Mouse (Mus musculus) heart, embryonic 12.5 days (tissue): ENCODE results near the gene Fbxl5. TPM values are rescaled to one million over a fixed set of nuclear protein-coding genes. Genes with fewer than 3 reads are reported as not detected.

Experiments
- ATAC-seq: fragments of 200-750 bp; cut with Nextera tagmentation; 2 replicates; pipeline ENCODE4 v1.8.0; 2017; ENCODE audit warnings: moderate TSS enrichment, moderate library complexity; ENCODE audit not compliant: insufficient number of reproducible peaks, low FRiP score
- H3K27ac ChIP-seq: fragments of 300-500 bp; sonication (generic); 2 replicates; pipeline ENCODE4 v1.5.1; 2016; ENCODE audit warnings: mild to moderate bottlenecking, moderate library complexity; ENCODE audit not compliant: poor library complexity, severe bottlenecking
- H3K27me3 ChIP-seq: fragments of 300-500 bp; sonication (generic); replicated peaks from 2 replicates; pipeline ENCODE4 v1.6.1; 2016; ENCODE audit warnings: mild to moderate bottlenecking, moderate library complexity
- H3K36me3 ChIP-seq: fragments of 300-500 bp; sonication (generic); 2 replicates; pipeline ENCODE4 v1.6.1; 2016; ENCODE audit warnings: mild to moderate bottlenecking, moderate library complexity
- H3K4me1 ChIP-seq: fragments of 300-500 bp; sonication (generic); replicated peaks from 2 replicates; pipeline ENCODE4 v1.6.1; 2016; ENCODE audit warnings: mild to moderate bottlenecking
- H3K4me2 ChIP-seq: fragments of 300-500 bp; sonication (generic); 2 replicates; pipeline ENCODE4 v1.6.1; 2016; ENCODE audit warnings: mild to moderate bottlenecking, moderate library complexity
- H3K4me3 ChIP-seq: fragments of 300-500 bp; sonication (generic); 2 replicates; pipeline ENCODE4 v1.5.1; 2016; ENCODE audit warnings: mild to moderate bottlenecking
- H3K9ac ChIP-seq: fragments of 300-500 bp; sonication (generic); 2 replicates; pipeline ENCODE4 v1.6.1; 2016; ENCODE audit warnings: mild to moderate bottlenecking, moderate library complexity
- H3K9me3 ChIP-seq: fragments of 300-500 bp; sonication (generic); replicated peaks from 2 replicates; pipeline ENCODE4 v1.6.1; 2016; ENCODE audit warnings: mild to moderate bottlenecking, moderate library complexity
- WGBS: fragments of 180-500 bp; shearing (Covaris S2); methylation state at CpG from one replicate; pipeline ENCODE4 v1.1.7; 2016; 5-methylcytosine and 5-hydroxymethylcytosine counted together
- polyA plus RNA-seq: library from polyadenylated mRNA; unstranded; fragments of >200 nt; fragmentation: Nextera tagmentation; extraction: Ambion mirVana; gene quantifications from 2 replicates; pipeline ENCODE4 v1.2.1, GENCODE M21; 2016

Fbxl5 gene
- polyA plus RNA-seq, 1 experiment from 2014 or later, result 48.2 TPM

DNA sequence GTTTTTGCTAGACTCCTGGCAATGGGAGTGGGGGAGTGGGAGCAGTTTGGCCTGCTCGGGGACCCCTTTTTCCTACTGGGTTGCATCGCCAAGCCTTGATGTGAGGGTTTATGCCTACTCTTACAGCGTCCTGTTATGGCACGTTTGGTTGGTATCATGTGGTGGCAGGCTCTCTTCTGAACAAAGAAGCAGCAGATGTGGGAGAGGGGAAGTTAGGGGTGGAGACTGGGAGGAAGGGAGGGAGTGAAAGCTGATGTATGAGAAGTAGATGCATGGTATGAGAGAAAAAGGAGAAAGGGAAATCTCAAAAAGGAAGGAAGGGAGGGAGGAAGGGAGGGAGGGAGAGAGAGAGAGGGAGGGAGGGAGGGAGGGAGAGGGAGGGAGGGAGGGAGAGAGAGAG, 14.5 kb downstream of the Fbxl5 start:
- H3K27ac ChIP-seq, result no peak overlapping the region
- WGBS, result 68% methylated on average over 4 of the region's 4 CpGs

DNA sequence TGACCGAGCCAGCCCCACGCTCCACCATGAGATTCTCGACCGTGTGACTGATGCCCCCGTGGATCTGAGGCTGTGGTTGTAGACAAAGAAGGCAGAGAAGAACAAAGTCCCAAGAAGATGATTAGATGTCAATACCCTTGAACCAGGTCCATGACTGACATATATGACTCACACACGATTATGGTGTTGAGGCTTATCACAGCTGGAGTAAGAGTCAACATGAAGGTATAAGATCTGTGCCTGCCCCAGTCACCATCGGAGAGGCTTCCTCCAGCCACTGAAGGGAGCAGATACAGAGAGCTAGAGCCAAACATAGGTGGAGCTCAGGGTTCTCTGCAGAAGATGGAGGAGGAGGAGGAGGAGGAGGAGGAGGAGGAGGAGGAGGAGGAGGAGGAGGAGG, 15.1 kb downstream of the Fbxl5 start:
- Histone ChIP-seq H3K9ac (no peak overlapping the region), H3K4me3 (no peak overlapping the region), H3K36me3 (no peaks in the 10 kb centered on the region), H3K9me3 (no peaks in the 10 kb centered on the region), H3K27ac (no peak overlapping the region), H3K27me3 (no peaks in the 10 kb centered on the region), H3K4me2 (no peak overlapping the region), H3K4me1 (no peaks in the 10 kb centered on the region)
- 86% methylated on average over 7 of the region's 7 CpGs for WGBS
- ATAC-seq, result no peak

More for the DNA sequence above, 14.5 kb downstream of the Fbxl5 start:
- no peak overlapping the region for H3K4me3 ChIP-seq
- no peaks in the 10 kb centered on the region for H3K9me3 ChIP-seq
- H3K9ac ChIP-seq, result no peak overlapping the region
- H3K4me1 ChIP-seq, result no peaks in the 10 kb centered on the region
- H3K27me3 ChIP-seq, result no peaks in the 10 kb centered on the region
- H3K36me3 ChIP-seq, result no peaks in the 10 kb centered on the region
- no peak overlapping the region for H3K4me2 ChIP-seq
- no peak for ATAC-seq

DNA sequence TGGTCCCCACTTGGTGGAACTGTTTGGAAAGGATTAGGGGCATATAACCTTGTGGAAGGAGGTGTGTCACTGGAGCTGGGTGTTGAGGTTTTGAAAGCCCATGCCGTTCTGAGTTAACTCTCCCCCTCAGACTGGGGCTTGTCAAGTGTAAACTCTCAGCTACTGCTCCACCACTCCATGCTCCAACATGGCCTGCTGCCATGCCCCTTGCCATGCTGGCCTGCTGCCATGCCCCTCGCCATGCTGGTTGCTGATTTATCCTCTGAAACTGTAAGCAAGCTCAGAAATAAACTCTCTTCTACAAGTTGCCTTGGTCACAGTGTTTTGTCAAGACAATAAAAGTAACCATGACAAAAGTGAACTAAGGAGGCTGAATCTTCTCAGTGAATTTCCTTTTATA, 16.0 kb downstream of the Fbxl5 start:
- Histone ChIP-seq H3K4me2 (no peak overlapping the region), H3K36me3 (no peaks in the 10 kb centered on the region), H3K27me3 (no peaks in the 10 kb centered on the region), H3K4me3 (no peak overlapping the region), H3K27ac (no peak overlapping the region), H3K4me1 (no peaks in the 10 kb centered on the region), H3K9me3 (no peaks in the 10 kb centered on the region), H3K9ac (no peak overlapping the region)
- ATAC-seq, result no peak
- WGBS, result 77% methylated on average over 2 of the region's 2 CpGs

DNA sequence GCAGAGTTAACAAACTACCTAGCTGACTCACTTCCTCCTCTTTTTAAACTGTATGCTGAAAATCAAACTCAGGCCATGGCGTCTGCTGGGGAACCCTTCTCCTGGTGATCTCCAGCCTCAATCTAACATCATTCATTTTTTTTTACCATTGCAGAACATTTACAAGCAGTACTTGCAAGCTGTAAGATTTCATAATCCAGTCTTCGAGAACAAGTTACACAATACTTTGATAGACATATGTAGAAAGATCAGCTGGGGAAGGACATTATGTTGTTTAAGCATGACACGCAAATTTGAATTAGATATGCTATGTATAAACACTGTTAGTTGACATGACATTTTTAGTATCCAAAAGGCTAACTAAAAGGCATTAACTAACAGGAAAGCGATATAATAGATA, 19.6 kb downstream of the Fbxl5 start:
- no peaks in the 10 kb centered on the region for H3K36me3 ChIP-seq
- H3K4me3 ChIP-seq, result no peak overlapping the region
- no peak overlapping the region for H3K4me2 ChIP-seq
- no peaks in the 10 kb centered on the region for H3K27me3 ChIP-seq
- H3K9me3 ChIP-seq, result no peaks in the 10 kb centered on the region
- WGBS, result 80% methylated on average over 4 of the region's 4 CpGs
- H3K4me1 ChIP-seq, result no peaks in the 10 kb centered on the region
- no peak overlapping the region for H3K9ac ChIP-seq
- no peak overlapping the region for H3K27ac ChIP-seq
- no peak for ATAC-seq

DNA sequence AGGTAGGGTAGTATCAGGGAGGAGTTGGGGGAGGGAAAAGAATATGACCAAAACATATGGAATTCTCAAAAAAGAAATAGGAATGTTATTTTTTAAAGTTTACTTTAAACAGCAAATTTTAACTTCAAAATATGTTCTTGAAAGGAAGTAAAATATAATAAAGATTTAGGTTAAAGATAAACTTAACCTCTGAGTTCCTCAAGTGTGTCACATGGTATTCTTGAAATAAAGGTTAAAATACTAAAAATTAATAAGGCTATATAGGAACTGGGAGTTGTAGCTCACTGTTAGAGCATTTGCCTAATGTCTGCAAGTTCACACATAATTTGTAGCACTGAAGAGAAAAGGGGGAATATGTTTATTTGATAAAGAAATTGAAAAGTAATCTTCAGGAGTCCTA, 20.2 kb downstream of the Fbxl5 start:
- Histone ChIP-seq H3K4me1 (no peaks in the 10 kb centered on the region), H3K36me3 (no peaks in the 10 kb centered on the region), H3K27ac (no peak overlapping the region), H3K4me3 (no peak overlapping the region), H3K9ac (no peak overlapping the region), H3K9me3 (no peaks in the 10 kb centered on the region), H3K4me2 (no peak overlapping the region), H3K27me3 (no peaks in the 10 kb centered on the region)
- ATAC-seq, result no peak

DNA sequence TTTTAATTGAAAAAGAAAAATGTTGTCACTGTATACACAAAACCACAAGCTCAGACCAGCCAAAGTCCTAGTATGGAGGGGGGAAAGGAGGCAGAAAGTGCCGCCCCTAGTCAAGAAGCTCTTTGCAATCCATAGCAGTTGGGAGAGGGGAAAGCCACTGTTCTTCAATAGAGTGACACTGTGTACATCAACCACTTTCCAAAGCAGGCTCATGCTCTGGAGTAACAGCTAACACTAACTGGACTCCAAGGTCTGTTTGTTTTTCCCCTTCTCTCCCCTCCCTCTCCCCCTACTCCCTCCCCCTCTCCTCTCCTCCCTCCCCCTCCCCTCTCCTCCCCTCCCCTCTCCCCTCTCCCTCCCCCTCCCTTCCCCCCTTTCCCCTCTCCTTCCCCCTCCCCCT, 20.7 kb downstream of the Fbxl5 start:
- H3K36me3 ChIP-seq, result no peaks in the 10 kb centered on the region

DNA sequence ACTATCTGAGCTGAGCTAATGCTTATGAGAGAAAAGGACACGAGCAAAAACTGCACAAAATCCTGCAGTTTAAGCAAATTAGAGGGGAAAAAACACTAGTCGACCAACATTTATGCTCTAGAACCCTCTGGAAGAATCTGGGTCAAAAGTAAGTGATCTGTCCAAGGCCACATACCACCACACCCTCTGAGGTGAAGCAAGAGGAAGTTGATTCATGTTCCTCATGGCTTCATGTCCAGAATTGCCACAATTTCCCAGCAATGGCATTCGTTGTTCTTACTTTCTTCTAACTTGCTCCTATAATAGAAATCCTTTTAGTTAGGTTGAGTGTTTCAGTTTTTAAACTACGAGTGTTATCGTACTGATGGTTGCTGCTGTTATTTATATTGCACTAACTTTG, 21.9 kb downstream of the Fbxl5 start:
- Histone ChIP-seq H3K4me2 (no peak overlapping the region), H3K9ac (no peak overlapping the region), H3K27ac (no peak overlapping the region), H3K36me3 (no peaks in the 10 kb centered on the region), H3K27me3 (no peaks in the 10 kb centered on the region), H3K4me1 (no peaks in the 10 kb centered on the region), H3K9me3 (no peaks in the 10 kb centered on the region), H3K4me3 (no peak overlapping the region)
- no peak for ATAC-seq
- 71% methylated on average over 5 of the region's 5 CpGs for WGBS

More for the DNA sequence above, 20.7 kb downstream of the Fbxl5 start:
- no peaks in the 10 kb centered on the region for H3K27me3 ChIP-seq
- WGBS, result 75% methylated on average over 1 of the region's 1 CpGs
- H3K4me2 ChIP-seq, result no peak overlapping the region
- no peak overlapping the region for H3K9ac ChIP-seq
- H3K9me3 ChIP-seq, result no peaks in the 10 kb centered on the region
- no peak overlapping the region for H3K4me3 ChIP-seq
- no peak for ATAC-seq
- no peaks in the 10 kb centered on the region for H3K4me1 ChIP-seq
- H3K27ac ChIP-seq, result no peak overlapping the region

DNA sequence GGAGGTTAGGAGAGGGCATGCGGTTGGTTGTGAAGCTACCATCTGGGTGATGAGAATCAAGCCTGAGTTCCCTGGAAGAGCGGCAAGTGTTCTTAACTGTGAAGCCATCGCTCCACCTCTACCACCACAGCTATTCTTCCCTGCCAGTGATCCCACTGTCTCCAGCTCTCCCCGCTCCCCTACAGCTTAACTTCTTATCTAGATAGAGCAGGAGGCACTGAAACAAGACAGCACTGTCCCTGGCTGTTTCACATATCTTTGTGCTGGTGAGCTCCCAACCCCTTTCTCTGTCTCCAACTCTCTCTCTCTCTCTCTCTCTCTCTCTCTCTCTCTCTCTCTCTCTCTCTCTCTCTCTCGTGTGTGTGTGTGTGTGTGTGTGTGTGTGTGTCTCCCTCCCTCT, 29.1 kb downstream of the Fbxl5 start:
- Histone ChIP-seq H3K36me3 (no peaks in the 10 kb centered on the region), H3K4me3 (no peak overlapping the region), H3K4me1 (no peaks in the 10 kb centered on the region), H3K4me2 (no peak overlapping the region), H3K27ac (no peak overlapping the region), H3K9me3 (no peaks in the 10 kb centered on the region), H3K27me3 (no peaks in the 10 kb centered on the region), H3K9ac (no peak overlapping the region)
- 59% methylated on average over 4 of the region's 5 CpGs for WGBS
- no peak for ATAC-seq

DNA sequence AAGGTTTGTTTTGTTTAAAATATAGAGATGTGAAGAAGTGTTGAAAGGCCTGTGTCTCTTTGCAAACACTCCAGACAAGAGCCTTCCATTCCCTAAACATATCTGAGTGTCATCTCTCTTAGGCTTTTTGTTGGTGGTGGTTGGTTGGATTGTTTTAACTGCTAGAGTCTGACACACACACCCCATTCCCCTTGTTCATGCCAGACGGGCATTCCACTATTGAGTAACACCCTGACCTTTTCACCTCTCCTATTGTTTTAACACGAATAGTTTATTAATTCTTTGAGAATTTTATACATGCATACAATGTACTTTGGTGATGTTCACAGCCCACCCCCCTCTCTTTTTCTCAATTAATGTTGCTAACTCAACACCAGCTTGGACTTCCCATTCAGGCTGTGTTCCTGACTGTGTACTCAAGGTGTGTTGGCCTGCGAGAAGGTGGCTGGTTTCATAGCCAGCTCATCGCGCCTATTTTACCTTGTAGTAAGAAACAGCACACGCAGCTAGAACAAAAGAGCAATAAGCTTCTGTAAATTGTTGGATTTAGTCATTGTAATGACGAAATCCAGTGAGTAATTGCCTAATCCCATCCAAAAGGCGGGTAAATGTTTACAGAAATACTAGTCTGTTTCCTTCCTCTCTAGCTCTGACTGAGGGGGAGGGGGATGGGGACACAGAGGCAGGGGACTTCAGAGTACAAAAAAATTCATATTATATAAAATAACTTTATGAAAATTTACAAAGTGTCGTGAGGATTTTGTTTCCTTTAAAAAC, 33.3 kb downstream of the Fbxl5 start:
- Histone ChIP-seq H3K9ac (no peak overlapping the region), H3K27ac (no peak overlapping the region), H3K27me3 (no peaks in the 10 kb centered on the region), H3K4me2 (no peak overlapping the region), H3K4me3 (no peak overlapping the region), H3K9me3 (no peaks in the 10 kb centered on the region), H3K36me3 (no peaks in the 10 kb centered on the region), H3K4me1 (no peaks in the 10 kb centered on the region)
- 74% methylated on average over 9 of the region's 9 CpGs for WGBS
- ATAC-seq, result no peak

DNA sequence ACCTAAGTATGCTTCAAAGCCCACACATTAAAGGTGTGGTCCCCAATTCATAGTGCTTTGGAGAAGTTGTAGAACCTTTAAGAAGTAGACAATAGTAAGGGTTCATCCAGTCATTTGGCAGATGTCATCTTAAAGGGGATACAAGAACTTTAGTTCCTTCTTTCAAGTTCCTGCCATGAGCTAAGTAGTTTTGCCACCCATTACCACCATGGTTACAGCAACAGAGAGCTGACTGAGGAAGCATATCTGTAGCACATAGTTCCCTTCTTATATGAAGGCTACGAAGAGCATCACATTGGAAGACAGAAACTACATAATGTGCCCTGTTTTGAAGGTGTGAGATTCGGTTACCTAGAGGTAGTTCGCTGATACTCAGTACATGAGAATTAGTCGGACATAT, 34.8 kb downstream of the Fbxl5 start:
- Histone ChIP-seq H3K4me2 (no peak overlapping the region), H3K4me1 (peaks cover 5% of the 10 kb centered on the region), H3K27me3 (no peaks in the 10 kb centered on the region), H3K36me3 (no peaks in the 10 kb centered on the region), H3K9ac (no peak overlapping the region), H3K4me3 (no peak overlapping the region), H3K9me3 (no peaks in the 10 kb centered on the region), H3K27ac (no peak overlapping the region)
- ATAC-seq, result no peak
- WGBS, result 84% methylated on average over 4 of the region's 4 CpGs

DNA sequence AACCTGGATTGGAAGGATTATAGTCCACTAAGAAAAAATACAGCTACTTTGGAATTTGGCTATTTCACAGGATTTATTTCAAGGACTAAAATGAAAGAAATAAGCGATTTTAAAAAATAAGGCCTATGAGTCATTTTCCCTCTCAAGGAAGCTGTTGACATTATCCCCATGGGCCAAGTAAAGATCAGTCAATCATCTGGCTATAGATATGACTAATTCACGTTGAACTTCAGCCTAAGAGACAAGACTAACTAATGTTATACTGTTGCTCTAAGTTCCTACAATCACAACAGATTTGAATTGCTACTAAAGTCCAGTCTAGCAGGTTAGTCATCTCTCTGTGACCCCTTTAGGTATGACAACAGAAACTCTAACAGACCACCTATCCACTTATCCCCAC, 37.4 kb downstream of the Fbxl5 start:
- no peak overlapping the region for H3K4me3 ChIP-seq
- no peak overlapping the region for H3K9ac ChIP-seq
- no peaks in the 10 kb centered on the region for H3K27me3 ChIP-seq
- 0 out of 2 replicates have a peak, but pooled peaks cover 3% of the 10 kb centered on the region for H3K36me3 ChIP-seq
- WGBS, result 75% methylated on average over 2 of the region's 2 CpGs
- no peaks in the 10 kb centered on the region for H3K9me3 ChIP-seq
- ATAC-seq, result no peak
- H3K4me1 ChIP-seq, result peaks cover 12% of the 10 kb centered on the region
- no peak overlapping the region for H3K27ac ChIP-seq
- no peak overlapping the region for H3K4me2 ChIP-seq
